Mouse (Mus musculus) liver, adult 2 months (tissue): Measurements from ENCODE around the gene Oser1.

Source experiments
- CTCF ChIP-seq: fragments of 200-500 bp; IDR thresholded peaks from 2 replicates; pipeline ENCODE4 v1.5.1; 2011; ENCODE audit warnings: low read depth, low read length, control low read depth
- POLR2A ChIP-seq: fragments of 200-500 bp; IDR thresholded peaks from 2 replicates; pipeline ENCODE4 v1.6.1; 2011; ENCODE audit warnings: low read length, control low read depth; ENCODE audit not compliant: insufficient read depth; ENCODE audit errors: extremely low read depth

DNA sequence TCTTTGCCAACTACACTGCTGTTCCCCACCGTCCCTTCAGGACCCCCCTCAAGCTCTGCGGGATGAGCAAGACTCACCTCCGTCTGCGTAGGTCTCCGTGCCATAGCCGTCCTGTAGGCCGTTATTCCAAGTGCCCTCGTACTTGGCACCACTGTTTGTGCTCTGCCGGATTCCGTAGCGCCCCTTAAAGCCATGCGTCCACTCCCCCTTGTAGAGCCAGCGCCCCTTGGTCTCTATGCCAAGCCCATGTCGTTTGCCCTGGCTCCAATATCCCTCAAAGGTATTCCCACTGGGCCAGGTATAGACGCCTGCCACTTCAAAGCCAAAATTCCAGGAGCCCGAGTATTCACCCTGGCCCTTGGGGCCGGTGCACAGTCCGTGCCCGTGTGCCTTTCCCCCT lies 27.4 kb downstream of the Oser1 start:
- TF ChIP-seq POLR2A = no peak
- TF ChIP-seq CTCF = no peak
